Mouse (Mus musculus) kidney, postnatal 0 days (tissue): ENCODE data around the gene Robo1. TPM values are rescaled to one million over a fixed set of nuclear protein-coding genes. Genes with fewer than 3 reads are reported as not detected.

Source experiments
- ATAC-seq: fragments of 200-750 bp; cut with Nextera tagmentation; replicated peaks from 2 replicates; pipeline ENCODE4 v1.8.0; 2017; ENCODE audit warnings: low read depth, moderate number of reproducible peaks, moderate TSS enrichment, moderate library complexity; ENCODE audit not compliant: low FRiP score
- DNase-seq: peaks from one replicate; pipeline ENCODE4 v3.0.0-alpha.2; 2016; ENCODE audit warnings: low spot score
- H3K27ac ChIP-seq: fragments of 300-500 bp; sonication (generic); 2 replicates; pipeline ENCODE4 v1.5.1; 2014; ENCODE audit warnings: mild to moderate bottlenecking
- H3K27me3 ChIP-seq: fragments of 300-500 bp; sonication (generic); 2 replicates; pipeline ENCODE4 v1.6.1; 2014; ENCODE audit warnings: low read length, mixed read lengths; ENCODE audit not compliant: insufficient read depth
- H3K36me3 ChIP-seq: fragments of 300-500 bp; sonication (generic); 2 replicates; pipeline ENCODE4 v1.6.1; 2014; ENCODE audit warnings: low read length, mixed read lengths; ENCODE audit not compliant: insufficient read depth
- H3K4me1 ChIP-seq: fragments of 300-500 bp; sonication (generic); replicated peaks from 2 replicates; pipeline ENCODE4 v1.6.1; 2014; ENCODE audit warnings: antibody characterized with exemption, low read length, mixed read lengths; ENCODE audit not compliant: insufficient read depth
- H3K4me2 ChIP-seq: fragments of 300-500 bp; sonication (generic); 2 replicates; pipeline ENCODE4 v1.6.1; 2014; ENCODE audit warnings: mild to moderate bottlenecking, low read length, moderate library complexity, mixed read lengths
- H3K4me3 ChIP-seq: fragments of 300-500 bp; sonication (generic); replicated peaks from 2 replicates; pipeline ENCODE4 v1.5.1; 2014; ENCODE audit warnings: low read depth, low read length
- H3K9ac ChIP-seq: fragments of 300-500 bp; sonication (generic); 2 replicates; pipeline ENCODE4 v1.6.1; 2014; ENCODE audit warnings: low read depth, low read length
- H3K9me3 ChIP-seq: fragments of 300-500 bp; sonication (generic); replicated peaks from 2 replicates; pipeline ENCODE4 v1.6.1; 2016; ENCODE audit warnings: low read length, inconsistent platforms, mixed read lengths
- CTCF ChIP-seq: IDR thresholded peaks from 2 replicates; pipeline ENCODE4 v1.5.1; 2016; ENCODE audit warnings: antibody characterized with exemption, low read depth, mild to moderate bottlenecking, moderate library complexity
- WGBS: fragments of 180-500 bp; shearing (Covaris S2); extraction: QIAGEN DNeasy Blood & Tissue Kit; methylation state at CpG from one replicate; pipeline ENCODE4 v1.1.7; 2014; 5-methylcytosine and 5-hydroxymethylcytosine counted together
- polyA plus RNA-seq: library from polyadenylated mRNA; unstranded; fragments of >200 nt; fragmentation: Nextera tagmentation; extraction: Ambion mirVana; gene quantifications from 2 replicates; pipeline ENCODE4 v1.2.1, GENCODE M21; 2015

Robo1 gene
- polyA plus RNA-seq, 1 experiment from 2014 or later = 14.5 TPM

- DNase-seq (no peak), ATAC-seq (no peak)
- WGBS = 52% methylated on average over 3 of the region's 3 CpGs
- H3K27me3 ChIP-seq = no peaks in the 10 kb centered on the region
- no peak overlapping the region for H3K27ac ChIP-seq
- H3K4me1 ChIP-seq = no peaks in the 10 kb centered on the region
- no peaks in the 10 kb centered on the region for H3K36me3 ChIP-seq
- H3K4me2 ChIP-seq = no peak overlapping the region
- no peak for TF ChIP-seq CTCF
- H3K9me3 ChIP-seq = no peaks in the 10 kb centered on the region
- no peak overlapping the region for H3K4me3 ChIP-seq
- H3K9ac ChIP-seq = no peak overlapping the region
Observed at GRCm38 (mm10) chr16:72393512-72393911, 85.4 kb downstream of the Robo1 start.

- no peaks in the 10 kb centered on the region for H3K4me1 ChIP-seq
- 58% methylated on average over 5 of the region's 5 CpGs for WGBS
- TF ChIP-seq CTCF = no peak
Observed at GRCm38 (mm10) chr16:72398811-72399210, 90.7 kb downstream of the Robo1 start.

GRCm38 (mm10) chr16:72402381-72402780, 94.3 kb downstream of the Robo1 start:
- Histone ChIP-seq H3K4me2 (no peak overlapping the region), H3K36me3 (no peaks in the 10 kb centered on the region), H3K9me3 (no peaks in the 10 kb centered on the region), H3K27me3 (no peaks in the 10 kb centered on the region), H3K4me1 (no peaks in the 10 kb centered on the region), H3K4me3 (no peak overlapping the region), H3K27ac (no peak overlapping the region), H3K9ac (no peak overlapping the region)
- TF ChIP-seq CTCF = no peak
- ATAC-seq = no peak
- DNase-seq = no peak
- WGBS = 33% methylated on average over 9 of the region's 9 CpGs

More at GRCm38 (mm10) chr16:72398811-72399210, 90.7 kb downstream of the Robo1 start:
- Histone ChIP-seq H3K4me2 (no peak overlapping the region), H3K27ac (no peak overlapping the region), H3K27me3 (no peaks in the 10 kb centered on the region), H3K4me3 (no peak overlapping the region), H3K36me3 (no peaks in the 10 kb centered on the region), H3K9ac (no peak overlapping the region), H3K9me3 (no peaks in the 10 kb centered on the region)
- DNase-seq (no peak), ATAC-seq (no peak)

- Histone ChIP-seq H3K4me2 (no peak overlapping the region), H3K36me3 (no peaks in the 10 kb centered on the region), H3K9me3 (no peaks in the 10 kb centered on the region), H3K27me3 (no peaks in the 10 kb centered on the region), H3K27ac (no peak overlapping the region), H3K4me1 (no peaks in the 10 kb centered on the region), H3K9ac (no peak overlapping the region), H3K4me3 (no peak overlapping the region)
- WGBS = 30% methylated on average over 1 of the region's 1 CpGs
- no peak for TF ChIP-seq CTCF
- no peak for ATAC-seq
- DNase-seq = no peak
Observed at GRCm38 (mm10) chr16:72409820-72410219, 101.7 kb downstream of the Robo1 start.

GRCm38 (mm10) chr16:72411669-72412270, 103.7 kb downstream of the Robo1 start:
- 17% methylated on average over 5 of the region's 5 CpGs for WGBS
- Histone ChIP-seq H3K9ac (no peak overlapping the region), H3K4me1 (no peaks in the 10 kb centered on the region), H3K9me3 (no peaks in the 10 kb centered on the region), H3K36me3 (no peaks in the 10 kb centered on the region), H3K4me3 (no peak overlapping the region), H3K4me2 (no peak overlapping the region), H3K27ac (no peak overlapping the region), H3K27me3 (no peaks in the 10 kb centered on the region)
- DNase-seq (peak; percentile 3), ATAC-seq (no peak)
- no peak for TF ChIP-seq CTCF

GRCm38 (mm10) chr16:72412879-72413278, 104.8 kb downstream of the Robo1 start:
- H3K27ac ChIP-seq = no peak overlapping the region
- H3K4me1 ChIP-seq = no peaks in the 10 kb centered on the region
- no peak for TF ChIP-seq CTCF
- no peaks in the 10 kb centered on the region for H3K27me3 ChIP-seq
- WGBS = 18% methylated on average over 7 of the region's 7 CpGs
- no peaks in the 10 kb centered on the region for H3K36me3 ChIP-seq
- DNase-seq = no peak
- H3K4me2 ChIP-seq = no peak overlapping the region
- H3K9ac ChIP-seq = no peak overlapping the region
- ATAC-seq = no peak
- H3K9me3 ChIP-seq = no peaks in the 10 kb centered on the region
- no peak overlapping the region for H3K4me3 ChIP-seq
